Mouse (Mus musculus) stomach, postnatal 0 days (tissue): ENCODE data around the gene Mapkapk5.

Experiments used
- CTCF ChIP-seq: IDR thresholded peaks from 2 replicates; pipeline ENCODE4 v1.5.1; 2016; ENCODE audit warnings: antibody characterized with exemption, low read depth, mild to moderate bottlenecking, moderate library complexity
- EP300 ChIP-seq: optimal IDR thresholded peaks from 2 replicates; pipeline ENCODE3; 2016; ENCODE audit warnings: antibody characterized with exemption

- TF ChIP-seq CTCF (no peak), EP300 (no peak)
Measured at GRCm38 (mm10) chr5:121569881-121570420, 24.2 kb upstream of the Mapkapk5 start.
